Mouse (Mus musculus) WW6 (cell line): ENCODE measurements at regions not wholly inside any gene's neighbourhood (a gene's known extent, or its start where the extent isn't known, plus 50 kb on each side); places are given as distances from the start of the nearest gene placed in this dataset.

ENCODE experiments used
- DNase-seq: peaks from one replicate; pipeline ENCODE4 v3.0.0-alpha.2; 2013; ENCODE audit warnings: low read depth, low spot score

GRCm38 (mm10) chr11:19585228-19585627 is 338.9 kb upstream of the Spred2 start:
- no peak for DNase-seq

- DNase-seq = no peak
These were observed 331.4 kb upstream of the Spred2 start for GRCm38 (mm10) chr11:19592506-19593355.

- DNase-seq = no peak
These were observed 329.1 kb upstream of the Spred2 start for GRCm38 (mm10) chr11:19595107-19595506.

GRCm38 (mm10) chr11:19596336-19596735 is 327.8 kb upstream of the Spred2 start:
- no peak for DNase-seq

GRCm38 (mm10) chr11:19599433-19599832 is 324.7 kb upstream of the Spred2 start:
- DNase-seq = no peak

- no peak for DNase-seq
These were observed 322.8 kb upstream of the Spred2 start for GRCm38 (mm10) chr11:19601216-19601938.

- DNase-seq = no peak
These were observed 321.7 kb upstream of the Spred2 start for GRCm38 (mm10) chr11:19602496-19602895.

- DNase-seq = no peak
These were observed 318.6 kb upstream of the Spred2 start for GRCm38 (mm10) chr11:19605602-19606001.

GRCm38 (mm10) chr11:19606943-19607342 is 317.2 kb upstream of the Spred2 start:
- DNase-seq = no peak

GRCm38 (mm10) chr11:19607941-19608340 is 316.2 kb upstream of the Spred2 start:
- DNase-seq = no peak

- DNase-seq = no peak
These were observed 315.7 kb upstream of the Spred2 start for GRCm38 (mm10) chr11:19608523-19608922.

- no peak for DNase-seq
These were observed 313.6 kb upstream of the Spred2 start for GRCm38 (mm10) chr11:19610559-19610958.

GRCm38 (mm10) chr11:19611217-19611616 is 313.0 kb upstream of the Spred2 start:
- DNase-seq = no peak

- no peak for DNase-seq
These were observed 307.7 kb upstream of the Spred2 start for GRCm38 (mm10) chr11:19616520-19616919.

- no peak for DNase-seq
These were observed 304.7 kb upstream of the Spred2 start for GRCm38 (mm10) chr11:19619494-19619893.

- no peak for DNase-seq
These were observed 293.0 kb upstream of the Spred2 start for GRCm38 (mm10) chr11:19631055-19631695.

GRCm38 (mm10) chr11:19632477-19632876 is 291.7 kb upstream of the Spred2 start:
- no peak for DNase-seq

GRCm38 (mm10) chr11:19633621-19634020 is 290.6 kb upstream of the Spred2 start:
- DNase-seq = no peak

GRCm38 (mm10) chr11:19641153-19641552 is 283.0 kb upstream of the Spred2 start:
- DNase-seq = no peak

- DNase-seq = no peak
These were observed 279.9 kb upstream of the Spred2 start for GRCm38 (mm10) chr11:19644116-19644795.

GRCm38 (mm10) chr11:19645106-19645505 is 279.1 kb upstream of the Spred2 start:
- no peak for DNase-seq

- no peak for DNase-seq
These were observed 272.7 kb upstream of the Spred2 start for GRCm38 (mm10) chr11:19651522-19651921.
